Mouse (Mus musculus) limb, embryonic 15.5 days (tissue): ENCODE measurements around the gene Gm20498. TPM values are rescaled to one million over a fixed set of nuclear protein-coding genes. Genes with fewer than 3 reads are reported as not detected.
A peak's percentile ranks its signal among the peaks of the same experiment; 100 is the strongest.
"Not testable (repeated sequence)": the region's sequence is repeated elsewhere in the genome, so short reads cannot be mapped to it uniquely, and the experiment has no call there.

Experiments
- ATAC-seq: fragments of 200-750 bp; cut with Nextera tagmentation; 2 replicates; pipeline ENCODE4 v1.8.0; 2017; ENCODE audit warnings: low read depth, moderate TSS enrichment; ENCODE audit not compliant: insufficient number of reproducible peaks, low FRiP score, low TSS enrichment
- H3K27ac ChIP-seq: fragments of 300-500 bp; sonication (generic); 2 replicates; pipeline ENCODE4 v1.5.1; 2015; ENCODE audit warnings: moderate library complexity, mild to moderate bottlenecking, inconsistent platforms
- H3K27me3 ChIP-seq: fragments of 300-500 bp; sonication (generic); 2 replicates; pipeline ENCODE4 v1.6.1; 2015; ENCODE audit warnings: inconsistent platforms
- H3K36me3 ChIP-seq: fragments of 300-500 bp; sonication (generic); 2 replicates; pipeline ENCODE4 v1.6.1; 2015; ENCODE audit warnings: inconsistent platforms
- H3K4me1 ChIP-seq: fragments of 300-500 bp; sonication (generic); 2 replicates; pipeline ENCODE4 v1.6.1; 2015; ENCODE audit warnings: inconsistent platforms
- H3K4me2 ChIP-seq: fragments of 300-500 bp; sonication (generic); 2 replicates; pipeline ENCODE4 v1.6.1; 2015; ENCODE audit warnings: mild to moderate bottlenecking, inconsistent platforms
- H3K4me3 ChIP-seq: fragments of 300-500 bp; sonication (generic); 2 replicates; pipeline ENCODE4 v1.5.1; 2015; ENCODE audit warnings: mild to moderate bottlenecking, inconsistent platforms
- H3K9ac ChIP-seq: fragments of 300-500 bp; sonication (generic); 2 replicates; pipeline ENCODE4 v1.6.1; 2015; ENCODE audit warnings: inconsistent platforms
- H3K9me3 ChIP-seq: fragments of 300-500 bp; sonication (generic); 2 replicates; pipeline ENCODE4 v1.6.1; 2016; ENCODE audit warnings: inconsistent platforms
- WGBS: fragments of 180-500 bp; shearing (Covaris S2); methylation state at CpG from one replicate; pipeline ENCODE4 v1.1.7; 2015; 5-methylcytosine and 5-hydroxymethylcytosine counted together
- polyA plus RNA-seq: library from polyadenylated mRNA; unstranded; fragments of >200 nt; fragmentation: Nextera tagmentation; extraction: Ambion mirVana; gene quantifications from 2 replicates; pipeline ENCODE4 v1.2.1, GENCODE M21; 2015

Gm20498 gene
- polyA plus RNA-seq, 1 experiment from 2014 or later, result 25.2 TPM

- Histone ChIP-seq H3K27me3 (no peaks in the 10 kb centered on the region), H3K36me3 (no peaks in the 10 kb centered on the region), H3K9ac (peak overlapping the region; percentile 58), H3K9me3 (no peaks in the 10 kb centered on the region), H3K4me1 (peaks cover 4% of the 10 kb centered on the region), H3K4me3 (peak overlapping the region; percentile 75), H3K4me2 (peak overlapping the region; percentile 54), H3K27ac (peak overlapping the region; percentile 97; the same call in 1 of the 2 replicates)
- WGBS, result 2% methylated on average over 7 of the region's 7 CpGs
- no peak for ATAC-seq
Observed at GRCm38 (mm10) chr12:81484212-81484611, 48.5 kb downstream of the Gm20498 start.

DNA sequence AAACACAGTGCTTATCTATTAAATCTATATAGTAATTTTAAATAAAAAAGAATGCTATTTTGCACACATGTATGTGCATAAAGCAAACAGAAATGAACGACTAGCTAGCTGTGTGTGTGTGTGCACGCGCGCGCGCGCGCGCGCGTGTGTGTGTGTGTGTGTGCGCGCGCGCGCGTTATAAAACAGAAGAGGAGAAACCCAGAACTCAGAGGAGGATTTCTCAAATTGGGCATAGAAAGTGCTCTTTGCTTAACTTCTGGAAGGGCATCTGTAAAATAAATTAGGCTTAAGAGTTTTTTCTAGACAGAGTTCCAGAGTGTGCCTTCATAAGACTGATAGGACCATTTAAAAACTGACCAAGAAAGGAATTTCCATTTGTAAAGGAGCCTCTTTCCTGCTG is 49.0 kb downstream of the Gm20498 start:
- no peaks in the 10 kb centered on the region for H3K36me3 ChIP-seq
- H3K27ac ChIP-seq, result peak overlapping the region; percentile 57; the same call in 1 of the 2 replicates
- H3K27me3 ChIP-seq, result no peaks in the 10 kb centered on the region
- H3K4me2 ChIP-seq, result peak overlapping the region; percentile 54
- no peak for ATAC-seq
- H3K4me1 ChIP-seq, result peaks cover 4% of the 10 kb centered on the region
- no peaks in the 10 kb centered on the region for H3K9me3 ChIP-seq
- peak overlapping the region; percentile 10; the same call in 1 of the 2 replicates for H3K9ac ChIP-seq
- H3K4me3 ChIP-seq, result peak overlapping the region; percentile 75
- 43% methylated on average over 17 of the region's 17 CpGs for WGBS

DNA sequence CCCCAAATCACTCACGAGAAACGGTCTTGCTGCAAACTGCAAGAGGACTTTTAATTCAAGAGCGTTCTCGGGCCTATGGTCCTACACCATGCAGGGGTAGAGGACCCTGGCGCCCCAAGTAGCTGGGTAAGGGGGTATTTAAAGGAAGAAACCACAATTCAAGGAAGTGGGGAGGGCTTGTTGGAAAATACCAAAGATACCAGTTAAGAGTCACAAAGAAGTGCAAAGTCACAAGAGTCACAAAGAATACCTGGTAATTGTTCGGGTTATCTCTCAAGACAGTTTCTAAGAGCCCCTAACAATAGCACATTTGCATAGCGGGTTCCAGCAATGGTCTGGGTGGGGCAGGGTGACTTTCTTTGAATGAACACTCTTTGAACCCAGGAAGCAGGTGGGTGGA is 73.7 kb downstream of the Gm20498 start:
- not testable (repeated sequence) for ATAC-seq, H3K4me3 ChIP-seq, H3K4me2 ChIP-seq, H3K4me1 ChIP-seq, H3K9ac ChIP-seq, H3K9me3 ChIP-seq, H3K27ac ChIP-seq, H3K27me3 ChIP-seq, H3K36me3 ChIP-seq
- 95% methylated on average over 7 of the region's 7 CpGs for WGBS

GRCm38 (mm10) chr12:81438985-81439384 is 93.7 kb downstream of the Gm20498 start:
- H3K27me3 ChIP-seq, H3K36me3 ChIP-seq, ATAC-seq, H3K9me3 ChIP-seq, H3K4me1 ChIP-seq, H3K9ac ChIP-seq, H3K4me3 ChIP-seq, H3K4me2 ChIP-seq, H3K27ac ChIP-seq: not testable (repeated sequence)
- WGBS, result 87% methylated on average over 9 of the region's 9 CpGs

- WGBS, result 86% methylated on average over 2 of the region's 2 CpGs
- not testable (repeated sequence) for H3K27ac ChIP-seq, H3K9ac ChIP-seq, ATAC-seq, H3K4me2 ChIP-seq, H3K27me3 ChIP-seq, H3K4me1 ChIP-seq, H3K4me3 ChIP-seq, H3K9me3 ChIP-seq
- peaks cover 17% of the 10 kb centered on the region for H3K36me3 ChIP-seq
Observed at GRCm38 (mm10) chr12:81434778-81435177, 97.9 kb downstream of the Gm20498 start.

DNA sequence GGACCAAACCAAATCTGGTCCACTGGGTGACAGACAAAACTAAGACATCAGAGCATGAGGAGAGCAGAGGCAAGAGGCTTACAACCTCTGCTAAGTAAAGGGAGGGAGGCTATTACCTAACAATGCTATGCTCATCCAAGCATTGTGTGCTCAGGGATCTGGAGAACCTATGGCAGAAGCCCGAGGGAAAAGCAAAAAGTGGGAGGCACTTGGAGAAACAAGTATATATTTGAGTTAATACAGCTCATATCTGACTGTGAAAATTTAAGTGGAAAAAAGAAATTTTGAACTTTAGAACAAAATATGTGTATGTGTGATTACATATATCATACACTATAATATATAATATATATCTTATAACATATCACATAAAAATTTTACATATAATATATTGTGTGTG is 110.9 kb downstream of the Gm20498 start, which contains the start of gene Adam4:
Gene Adam4 (minus strand): TSS at position 101 of the 400 bp plus-strand sequence.
- ATAC-seq, result no peak
- Histone ChIP-seq H3K4me3 (no peak within 1 kb of the TSS), H3K27me3 (no peaks in the 10 kb centered on the region), H3K9ac (no peak within 1 kb of the TSS), H3K9me3 (0 out of 2 replicates have a peak, but pooled peaks cover under 1% of the 10 kb centered on the region), H3K4me2 (no peak within 1 kb of the TSS), H3K27ac (no peak within 1 kb of the TSS), H3K36me3 (peaks cover 12% of the 10 kb centered on the region; the same call in 1 of the 2 replicates), H3K4me1 (no peaks in the 10 kb centered on the region)
- WGBS, result 92% methylated on average over 1 of the region's 1 CpGs

DNA sequence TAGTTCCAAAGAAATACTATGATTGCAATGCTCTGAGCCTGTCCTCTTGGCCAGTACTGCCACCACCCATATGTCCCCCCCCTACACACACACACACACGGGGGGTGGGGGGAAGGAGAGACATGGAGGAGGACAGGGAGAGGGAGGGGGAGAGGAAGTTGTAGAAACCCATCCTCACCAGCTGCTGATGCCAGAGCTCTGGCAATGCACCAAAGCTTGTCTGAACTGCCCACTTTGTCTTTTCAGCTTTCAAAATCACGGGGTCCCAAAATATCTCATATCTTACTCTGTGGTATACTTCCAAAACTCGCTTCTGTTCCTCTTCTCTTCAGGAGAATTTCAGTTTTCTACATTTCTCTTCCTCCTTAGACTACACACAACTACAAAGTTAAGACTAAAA is 119.5 kb downstream of the Gm20498 start:
- H3K4me3 ChIP-seq, result no peak overlapping the region
- no peak overlapping the region for H3K4me2 ChIP-seq
- H3K36me3 ChIP-seq, result no peaks in the 10 kb centered on the region
- H3K27ac ChIP-seq, result no peak overlapping the region
- no peaks in the 10 kb centered on the region for H3K27me3 ChIP-seq
- H3K9me3 ChIP-seq, result no peaks in the 10 kb centered on the region
- no peak overlapping the region for H3K9ac ChIP-seq
- ATAC-seq, result no peak
- H3K4me1 ChIP-seq, result no peaks in the 10 kb centered on the region
- WGBS, result 76% methylated on average over 3 of the region's 3 CpGs

DNA sequence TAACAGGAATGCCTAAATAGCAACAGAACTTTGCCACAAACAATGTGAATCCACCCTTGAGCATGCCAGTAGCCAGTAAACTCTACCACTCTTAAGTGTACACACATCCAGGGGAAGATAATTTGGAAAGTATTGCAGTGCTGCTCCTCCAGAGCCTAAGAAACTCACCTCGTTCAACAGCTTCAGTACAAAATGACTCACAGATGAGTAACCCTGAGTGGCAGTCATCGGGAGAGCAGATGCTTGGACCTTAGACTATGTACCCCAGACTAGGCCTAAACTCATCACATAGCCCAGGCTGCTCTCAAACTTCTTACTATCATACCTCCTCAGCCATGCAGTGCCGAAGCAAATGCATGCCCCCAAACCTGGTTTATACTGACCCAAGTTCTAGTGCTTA is 123.7 kb downstream of the Gm20498 start:
- H3K9me3 ChIP-seq, result no peaks in the 10 kb centered on the region
- ATAC-seq, result no peak
- 77% methylated on average over 3 of the region's 3 CpGs for WGBS
- no peak overlapping the region for H3K27ac ChIP-seq
- no peaks in the 10 kb centered on the region for H3K36me3 ChIP-seq
- H3K4me2 ChIP-seq, result no peak overlapping the region
- H3K4me3 ChIP-seq, result no peak overlapping the region
- H3K4me1 ChIP-seq, result no peaks in the 10 kb centered on the region
- no peak overlapping the region for H3K9ac ChIP-seq
- no peaks in the 10 kb centered on the region for H3K27me3 ChIP-seq

DNA sequence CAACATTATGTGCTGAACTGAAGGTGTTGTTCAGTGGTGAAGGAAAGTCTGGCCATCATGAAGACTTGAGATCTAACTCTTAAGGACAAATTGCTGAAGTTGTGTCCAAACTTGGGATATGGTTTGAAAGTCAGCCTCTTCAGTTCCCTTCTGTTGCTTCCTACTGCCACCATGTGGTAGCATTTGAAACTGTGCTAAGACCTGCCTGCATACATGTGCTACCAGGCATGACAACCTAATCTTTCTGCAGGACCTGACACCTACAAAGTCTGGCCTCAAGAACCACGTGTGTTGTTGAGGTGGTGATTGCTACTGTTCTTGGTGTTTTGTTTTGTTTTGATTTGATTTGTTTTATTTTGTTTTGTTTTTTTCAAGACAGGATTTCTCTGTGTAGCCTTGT is 130.5 kb downstream of the Gm20498 start:
- no peak overlapping the region for H3K27ac ChIP-seq

DNA sequence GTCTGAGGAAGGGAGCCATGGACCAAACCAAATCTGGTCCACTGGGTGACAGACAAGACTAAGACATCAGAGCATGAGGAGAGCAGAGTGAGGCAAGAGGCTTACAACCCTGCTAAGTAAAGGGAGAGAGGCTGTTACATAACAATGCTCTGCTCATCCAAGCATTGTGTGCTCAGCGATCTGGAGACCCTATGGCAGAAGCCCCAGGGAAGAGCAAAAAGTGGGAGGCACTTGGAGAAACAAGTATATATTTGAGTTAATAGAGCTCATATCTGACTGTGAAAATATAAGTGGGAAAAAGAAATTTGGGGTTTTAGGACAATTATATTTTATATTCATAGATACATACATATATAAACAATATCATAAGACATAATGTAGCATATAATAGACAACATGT is 153.3 kb downstream of the Gm20498 start, which contains the start of gene Gm4787:
Gene Gm4787 (minus strand): TSS at position 101 of the 400 bp plus-strand sequence.
- not testable (repeated sequence) for H3K27ac ChIP-seq, H3K4me2 ChIP-seq, H3K9me3 ChIP-seq, H3K4me3 ChIP-seq, H3K27me3 ChIP-seq, H3K9ac ChIP-seq, H3K4me1 ChIP-seq, H3K36me3 ChIP-seq, ATAC-seq
- WGBS, result 84% methylated on average over 1 of the region's 1 CpGs

More for the DNA sequence above, 130.5 kb downstream of the Gm20498 start:
- Histone ChIP-seq H3K4me3 (no peak overlapping the region), H3K9me3 (no peaks in the 10 kb centered on the region), H3K27me3 (no peaks in the 10 kb centered on the region), H3K36me3 (no peaks in the 10 kb centered on the region), H3K9ac (no peak overlapping the region), H3K4me2 (no peak overlapping the region), H3K4me1 (no peaks in the 10 kb centered on the region)
- no peak for ATAC-seq
- WGBS, result 28% methylated on average over 1 of the region's 1 CpGs

GRCm38 (mm10) chr12:81333841-81334240 is 198.9 kb downstream of the Gm20498 start:
- peaks cover 35% of the 10 kb centered on the region for H3K27me3 ChIP-seq
- peaks cover 18% of the 10 kb centered on the region for H3K4me1 ChIP-seq
- WGBS, result 66% methylated on average over 5 of the region's 5 CpGs
- peak overlapping the region; percentile 57; the same call in 1 of the 2 replicates for H3K4me3 ChIP-seq
- no peak for ATAC-seq
- H3K9ac ChIP-seq, result no peak overlapping the region
- H3K9me3 ChIP-seq, result no peaks in the 10 kb centered on the region
- H3K4me2 ChIP-seq, result no peak overlapping the region
- no peaks in the 10 kb centered on the region for H3K36me3 ChIP-seq
- H3K27ac ChIP-seq, result no peak overlapping the region

DNA sequence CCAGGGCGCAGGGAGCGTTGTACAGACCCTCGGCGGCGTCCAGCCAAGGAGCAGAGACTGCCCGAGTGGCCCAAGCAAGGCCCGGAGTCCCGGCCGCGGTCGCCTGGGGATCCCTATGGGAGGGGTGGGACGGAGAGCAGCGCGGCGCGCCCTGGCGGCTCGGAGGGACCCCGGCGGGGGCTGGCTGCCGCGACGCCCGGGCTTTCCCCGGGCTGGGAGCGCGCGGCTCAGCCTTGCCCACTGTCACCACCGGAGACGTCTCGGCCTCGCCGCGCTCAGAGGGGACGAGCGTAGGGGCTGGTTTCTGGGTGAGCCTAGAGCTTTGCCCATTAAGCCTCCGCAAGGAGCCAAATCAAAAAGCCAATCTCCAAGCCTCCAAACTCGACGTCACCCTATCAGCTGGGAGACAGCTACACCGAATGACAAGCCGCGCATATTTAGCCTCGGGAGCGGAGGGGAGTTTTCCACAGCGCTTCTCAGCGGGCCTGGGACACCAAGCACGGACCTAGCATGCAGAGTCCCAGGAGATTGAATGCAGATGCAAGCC is 199.8 kb downstream of the Gm20498 start, which contains the start of gene Slc8a3:
Gene Slc8a3 (minus strand): TSS at position 306 of the 547 bp plus-strand sequence.
- peak within 1 kb of the TSS; percentile 65 for H3K9ac ChIP-seq
- peak within 1 kb of the TSS; percentile 57 for H3K4me3 ChIP-seq
- H3K27ac ChIP-seq, result peak within 1 kb of the TSS; percentile 43; the same call in 1 of the 2 replicates
- H3K36me3 ChIP-seq, result no peaks in the 10 kb centered on the region
- WGBS, result under 1% methylated on average over 47 of the region's 47 CpGs
- no peaks in the 10 kb centered on the region for H3K9me3 ChIP-seq
- peaks cover 18% of the 10 kb centered on the region for H3K4me1 ChIP-seq
- peak within 1 kb of the TSS; percentile 99 for H3K4me2 ChIP-seq
- peaks cover 35% of the 10 kb centered on the region for H3K27me3 ChIP-seq
- ATAC-seq, result no peak; the same call in 1 of the 2 replicates
